Mouse (Mus musculus) embryo, embryonic 11.5 days (tissue): ENCODE measurements at regions not wholly inside any gene's neighbourhood (a gene's known extent, or its start where the extent isn't known, plus 50 kb on each side); places are given as distances from the start of the nearest gene placed in this dataset.

Source experiments
- DNase-seq: peaks from one replicate; pipeline ENCODE4 v3.0.0-alpha.2; 2012; ENCODE audit warnings: low read depth, low spot score

- no peak for DNase-seq
These were observed 891.2 kb upstream of the Lrrc6 start for GRCm38 (mm10) chr15:67391918-67392317.

- DNase-seq = no peak
These were observed 887.8 kb upstream of the Lrrc6 start for GRCm38 (mm10) chr15:67388514-67388913.

DNA sequence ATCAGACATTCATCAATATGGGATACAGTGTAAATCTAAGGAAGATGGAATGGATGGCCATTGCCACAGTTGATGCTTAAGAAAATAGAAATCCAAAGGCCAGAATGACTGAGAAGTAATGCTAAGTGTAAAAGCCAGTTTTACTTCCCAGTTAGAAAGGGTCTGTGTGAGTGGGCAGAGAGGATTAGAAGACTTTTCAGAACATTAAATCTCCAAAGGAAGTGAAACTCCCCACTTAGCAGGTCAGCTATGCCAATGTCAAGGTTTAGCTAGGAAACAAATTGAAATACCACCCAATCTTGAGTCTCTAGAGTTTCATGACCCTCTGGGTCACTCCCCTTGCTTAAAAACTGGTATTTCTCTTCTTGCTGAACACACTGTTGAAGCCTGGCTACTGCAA, 886.2 kb upstream of the Lrrc6 start:
- no peak for DNase-seq

GRCm38 (mm10) chr15:67373599-67373998, 872.9 kb upstream of the Lrrc6 start:
- DNase-seq = no peak

- no peak for DNase-seq
These were observed 872.3 kb upstream of the Lrrc6 start for GRCm38 (mm10) chr15:67373030-67373429.

DNA sequence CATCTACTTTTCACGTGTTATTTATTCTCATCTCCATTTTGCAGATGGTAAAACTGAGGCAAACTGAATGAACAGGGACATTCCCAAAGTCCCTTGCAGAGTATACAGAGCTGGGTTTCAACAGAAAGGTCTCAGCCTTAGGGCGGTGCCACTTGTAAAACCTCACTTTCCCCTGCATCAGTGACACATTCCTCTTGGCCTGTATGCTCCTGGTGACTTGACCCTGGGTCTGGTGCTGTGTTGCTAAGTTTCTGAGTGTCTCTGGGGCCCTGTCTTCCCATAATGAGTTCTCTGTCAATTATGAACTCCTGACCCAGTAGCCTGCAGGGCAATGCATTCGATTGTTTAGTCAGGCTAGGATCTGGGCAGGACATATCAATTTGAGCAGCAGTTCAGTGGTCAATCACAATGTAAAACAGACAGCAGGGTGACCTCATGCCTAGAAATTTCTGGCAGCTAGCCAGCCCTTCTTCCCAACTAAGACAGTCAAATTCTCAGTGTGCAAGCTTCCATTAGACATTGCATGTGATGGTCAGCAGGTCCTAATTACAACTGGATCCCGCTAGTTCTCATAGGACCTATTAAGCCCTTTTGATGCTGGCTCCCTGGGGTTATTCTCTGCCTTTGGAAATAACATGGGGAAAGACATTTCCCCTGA, 863.5 kb upstream of the Lrrc6 start:
- peak; percentile 20 for DNase-seq

- DNase-seq = peak; percentile 11
These were observed 860.4 kb upstream of the Lrrc6 start for GRCm38 (mm10) chr15:67361012-67361571.

DNA sequence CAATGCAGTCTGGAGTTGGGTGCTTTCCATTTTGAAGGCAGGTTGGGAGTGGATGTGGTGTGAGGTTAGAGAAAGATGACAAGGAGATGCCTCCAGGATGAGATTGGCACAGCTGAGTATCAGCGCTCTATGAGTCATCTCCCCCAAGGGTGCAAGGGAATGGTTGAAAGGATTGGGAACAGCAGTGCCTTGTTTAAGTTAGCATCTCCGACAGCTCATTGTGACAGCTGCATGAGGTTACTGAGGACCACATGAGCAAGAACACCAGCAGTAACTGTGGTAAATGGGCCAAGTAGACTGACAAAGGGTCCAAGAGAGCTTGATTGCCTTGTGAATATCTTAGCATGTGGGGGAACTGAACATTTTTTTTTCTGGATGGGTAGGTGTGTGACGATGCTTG, 857.2 kb upstream of the Lrrc6 start:
- no peak for DNase-seq

DNA sequence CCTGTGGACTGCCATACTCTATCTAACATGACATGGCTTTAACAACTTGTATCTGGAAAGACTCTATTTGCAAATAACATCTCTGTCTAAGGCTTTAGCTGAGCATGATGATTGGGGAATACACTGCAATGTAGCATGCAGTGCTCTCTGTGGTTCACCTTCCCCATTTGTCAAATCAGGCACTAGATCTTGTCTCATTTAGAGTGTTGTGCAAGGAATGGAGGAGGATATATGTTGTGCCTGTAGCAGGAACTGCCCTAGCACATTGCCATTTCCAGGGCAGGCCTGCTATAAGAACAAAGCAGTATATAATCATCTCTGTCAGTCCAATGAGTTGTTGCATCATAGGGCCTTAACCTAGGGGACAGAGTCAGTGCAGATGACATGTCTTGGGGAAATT, 854.6 kb upstream of the Lrrc6 start:
- DNase-seq = no peak

- DNase-seq = no peak
These were observed 854.0 kb upstream of the Lrrc6 start for GRCm38 (mm10) chr15:67354598-67355159.

GRCm38 (mm10) chr15:67349501-67349900, 848.8 kb upstream of the Lrrc6 start:
- no peak for DNase-seq

DNA sequence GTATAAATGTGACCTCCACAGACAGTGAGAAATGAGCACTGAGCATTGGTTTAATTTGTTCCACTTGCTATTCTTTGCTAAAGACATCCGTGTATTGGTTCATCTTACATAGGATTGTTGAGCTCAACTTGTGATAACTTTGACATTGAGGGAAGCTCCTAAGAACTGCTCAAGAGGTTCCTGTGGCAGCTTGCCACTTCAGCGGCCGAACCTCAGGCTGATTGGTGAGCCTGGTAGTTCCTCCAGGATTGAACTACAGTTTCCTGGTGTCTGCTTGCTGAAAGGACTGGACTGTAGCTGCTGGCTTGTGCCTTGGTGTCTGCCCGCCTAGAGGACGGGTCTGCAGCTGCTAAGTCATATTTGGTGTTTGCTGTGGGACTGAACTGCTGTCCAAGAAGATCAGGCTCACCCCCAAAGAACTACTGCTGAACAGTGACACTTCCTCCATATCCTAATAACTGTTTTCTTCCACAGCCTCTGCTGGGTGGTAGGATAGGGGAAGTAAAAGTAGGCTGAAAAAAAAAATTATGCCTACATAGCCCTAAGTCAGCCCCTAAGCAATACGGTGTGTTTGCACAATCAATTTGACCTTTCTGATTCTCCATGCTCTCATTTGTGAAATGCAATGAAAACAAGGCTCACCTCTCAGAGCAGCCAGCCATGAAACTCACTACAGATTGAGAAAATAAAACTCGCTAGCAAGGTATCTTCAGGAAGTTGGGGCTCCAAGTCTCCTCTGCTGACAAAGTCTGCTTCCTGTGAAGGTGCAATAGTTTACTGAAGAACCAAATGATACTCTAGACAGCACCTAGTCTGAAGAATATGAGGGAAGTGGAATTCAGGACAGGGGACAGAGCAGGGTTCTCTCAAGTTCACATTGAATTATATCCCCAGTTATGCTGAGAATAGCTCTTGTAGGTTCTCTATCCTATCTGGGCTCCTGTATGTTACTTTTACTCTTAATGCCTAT, 844.8 kb upstream of the Lrrc6 start:
- DNase-seq = no peak

DNA sequence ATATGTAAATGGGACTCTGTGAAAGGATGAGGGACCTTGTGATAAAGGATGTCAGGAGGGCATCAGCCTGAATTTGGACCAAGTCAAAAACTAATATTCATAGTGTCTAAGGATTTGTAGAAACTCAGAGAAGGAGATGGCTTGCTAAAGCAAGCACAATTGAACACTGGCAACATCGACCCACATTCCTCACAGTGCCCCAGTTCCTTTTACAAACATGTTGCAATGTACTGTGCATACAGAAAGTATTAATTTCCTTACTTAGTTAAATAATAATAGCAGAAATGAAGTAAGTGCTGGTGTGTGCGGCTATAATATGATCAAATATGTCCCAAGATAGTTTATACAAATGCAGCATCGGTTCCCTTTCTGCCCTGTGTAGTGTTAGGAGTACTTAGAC, 841.3 kb upstream of the Lrrc6 start:
- DNase-seq = no peak

- DNase-seq = no peak
These were observed 836.3 kb upstream of the Lrrc6 start for GRCm38 (mm10) chr15:67337040-67337395.

DNA sequence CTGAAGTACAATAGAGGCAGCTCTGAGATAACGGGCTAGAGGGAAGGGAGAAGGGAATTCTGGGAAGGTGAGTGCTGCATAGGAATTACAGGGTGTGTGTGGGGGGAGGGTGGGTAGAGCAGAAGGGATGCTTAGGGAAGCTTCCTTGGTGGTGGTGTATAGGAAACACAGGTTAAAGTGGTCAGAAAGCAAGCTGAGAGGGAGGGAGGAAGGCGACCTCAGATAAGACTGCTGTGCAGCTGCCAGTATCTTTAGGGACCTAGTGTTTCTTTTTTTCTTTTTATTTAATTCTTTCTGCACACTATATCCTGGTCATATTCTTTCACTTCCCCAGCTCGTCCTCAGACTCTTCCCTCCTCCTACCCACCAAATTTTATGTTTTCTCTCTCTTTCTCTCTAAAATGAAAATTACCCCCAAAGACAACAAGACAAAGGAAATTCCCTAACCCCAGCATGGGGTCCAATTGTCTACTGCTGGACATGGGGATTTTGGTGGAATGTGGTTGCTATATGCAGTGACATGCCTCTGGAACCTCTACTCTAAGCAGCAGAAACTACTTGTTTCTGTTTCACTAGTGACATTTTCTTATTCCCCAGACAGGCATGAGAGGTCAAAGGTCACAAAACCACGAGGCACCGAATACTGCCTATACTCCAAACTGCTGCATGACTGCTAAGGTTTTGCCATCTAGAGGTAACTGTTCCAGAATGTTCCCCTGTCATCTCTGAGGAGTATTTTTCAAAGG, 835.8 kb upstream of the Lrrc6 start:
- DNase-seq = no peak

DNA sequence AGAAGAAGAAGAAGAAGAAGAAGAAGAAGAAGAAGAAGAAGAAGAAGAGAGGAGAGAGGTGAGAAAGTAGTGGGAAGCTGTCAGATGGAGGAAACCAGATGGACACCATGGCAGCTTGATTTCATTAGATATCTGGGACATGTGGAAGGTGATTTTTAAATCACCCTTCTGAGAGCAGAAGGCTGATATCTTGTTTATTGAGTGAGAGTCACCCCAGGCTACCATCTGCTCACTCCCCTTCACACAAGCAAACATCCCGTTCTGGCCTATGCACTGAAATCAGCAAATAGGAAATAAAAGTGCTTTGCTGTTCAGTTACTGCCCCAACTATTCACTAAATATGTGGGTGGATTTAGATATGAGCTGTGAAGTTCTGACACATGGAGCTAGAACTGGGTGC, 831.8 kb upstream of the Lrrc6 start:
- DNase-seq = no peak

DNA sequence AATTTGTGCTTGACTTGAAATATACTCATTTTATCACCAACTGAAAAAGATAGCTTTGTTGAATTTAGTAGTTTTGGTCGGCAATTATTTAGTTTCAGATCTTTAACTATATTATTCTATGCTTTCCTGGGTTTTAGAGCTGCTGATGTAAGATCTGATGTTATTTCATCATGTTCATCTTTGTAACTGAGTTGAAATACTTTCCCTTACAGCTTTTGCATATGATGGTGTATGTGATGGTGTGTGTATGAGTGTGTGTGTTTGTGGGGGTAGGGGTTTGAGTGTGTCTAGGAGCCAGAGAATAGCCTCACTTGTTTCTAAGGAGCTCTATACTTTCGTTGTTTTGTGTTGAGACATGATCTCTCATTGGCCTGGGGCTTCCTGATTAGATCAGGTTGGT, 819.6 kb upstream of the Lrrc6 start:
- no peak for DNase-seq

DNA sequence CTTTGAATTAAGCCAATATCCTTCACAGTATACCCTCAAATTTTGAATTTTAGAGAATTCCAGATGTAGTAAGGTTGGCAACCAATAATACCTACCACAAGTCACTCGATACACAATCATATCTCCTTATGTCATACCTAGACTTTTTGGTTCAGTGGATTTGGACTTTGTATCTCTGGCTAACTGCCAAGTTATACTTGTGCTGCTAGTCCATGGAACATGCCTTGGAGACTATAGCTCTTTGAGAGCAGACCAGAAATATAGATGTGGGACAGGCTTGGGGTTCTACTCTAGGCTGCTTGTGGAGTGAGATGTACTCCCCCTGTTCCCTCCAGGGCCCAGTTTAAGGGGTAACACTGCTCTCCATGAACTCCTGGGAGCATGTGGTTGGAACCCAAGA, 814.5 kb upstream of the Lrrc6 start:
- DNase-seq = no peak

DNA sequence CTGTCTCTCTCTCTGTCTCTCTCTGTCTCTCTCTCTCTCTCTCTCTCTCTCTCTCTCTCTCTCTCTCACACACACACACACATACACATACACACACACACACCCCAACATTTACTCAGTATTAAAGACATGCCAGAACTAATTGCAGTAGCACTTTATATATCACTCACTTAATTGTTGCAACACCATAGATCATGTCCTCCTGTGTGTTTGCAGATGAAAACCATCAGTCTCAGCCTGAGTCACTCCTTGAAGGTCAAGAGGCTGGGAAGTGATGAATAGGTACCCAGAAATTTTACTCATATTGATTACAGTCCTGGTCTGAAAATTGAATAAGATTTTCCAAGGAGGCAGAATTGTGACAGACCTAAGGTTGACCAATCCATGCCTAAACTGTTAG, 812.9 kb upstream of the Lrrc6 start:
- no peak for DNase-seq

DNA sequence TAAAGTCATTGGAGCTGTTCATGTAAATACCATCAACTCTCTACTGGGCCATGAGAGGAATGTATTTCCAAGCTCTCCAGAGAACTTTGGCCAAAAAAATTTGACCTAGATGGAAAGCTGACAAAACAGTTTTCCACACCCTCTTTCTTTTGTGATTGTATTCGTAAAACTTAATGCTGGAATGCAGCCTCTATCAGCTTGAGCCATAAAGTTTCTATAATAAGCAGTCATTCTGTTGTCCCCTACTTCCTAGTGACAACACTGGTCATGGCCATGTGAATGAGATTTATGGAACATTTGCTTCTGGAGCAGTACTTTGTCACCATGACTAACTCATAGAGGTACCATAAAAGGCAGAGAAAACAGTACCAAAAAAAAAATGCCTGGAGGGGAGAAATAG, 805.0 kb upstream of the Lrrc6 start:
- DNase-seq = no peak

DNA sequence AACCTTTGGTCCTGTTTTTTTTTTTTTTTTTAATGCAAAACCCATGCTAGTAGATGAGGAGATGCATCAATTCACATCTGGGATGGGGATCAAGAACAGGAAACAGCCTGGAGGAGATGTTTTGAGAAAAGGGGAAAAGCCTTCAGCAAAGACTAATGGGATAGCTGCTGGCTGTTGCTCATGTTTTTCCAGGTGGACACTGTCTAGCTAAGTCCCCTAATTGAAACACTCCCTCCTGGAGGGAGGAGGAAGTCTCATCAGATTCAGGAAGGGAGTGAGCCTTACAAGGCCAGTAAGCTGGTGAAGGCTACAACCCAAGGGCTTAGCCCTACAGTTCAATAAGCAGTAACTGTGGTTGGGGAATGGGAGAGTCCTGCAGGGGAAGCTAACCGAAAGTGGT, 803.1 kb upstream of the Lrrc6 start:
- no peak for DNase-seq

- DNase-seq = no peak
These were observed 801.2 kb upstream of the Lrrc6 start for GRCm38 (mm10) chr15:67301871-67302363.
